Mouse (Mus musculus) lung, adult 2 months (tissue): Measurements from ENCODE around the gene Car10. TPM values are rescaled to one million over a fixed set of nuclear protein-coding genes. Genes with fewer than 3 reads are reported as not detected.

ENCODE experiments used
- DNase-seq: peaks from one replicate; pipeline ENCODE4 v3.0.0; 2022
- H3K4me1 ChIP-seq: fragments of 200-500 bp; 2 replicates; pipeline ENCODE4 v1.6.1; 2011; ENCODE audit warnings: low read length; ENCODE audit not compliant: control insufficient read depth, insufficient read depth
- H3K4me3 ChIP-seq: fragments of 200-500 bp; replicated peaks from 2 replicates; pipeline ENCODE3; 2011; ENCODE audit warnings: low read depth, mild to moderate bottlenecking, control low read depth, low read length; ENCODE audit errors: extremely low read depth
- CTCF ChIP-seq: fragments of 200-500 bp; IDR thresholded peaks from 2 replicates; pipeline ENCODE4 v1.5.1; 2011; ENCODE audit warnings: mild to moderate bottlenecking, low read length, control low read depth; ENCODE audit not compliant: insufficient read depth
- POLR2A ChIP-seq: fragments of 200-500 bp; IDR thresholded peaks from 2 replicates; pipeline ENCODE4 v1.6.1; 2011; ENCODE audit warnings: low read depth, mild to moderate bottlenecking, control low read depth, low read length, borderline replicate concordance; ENCODE audit errors: extremely low read depth
- WGBS: fragments of 180-500 bp; shearing (Covaris S2); methylation state at CpG from one replicate; pipeline ENCODE4 v1.1.7; 2018; 5-methylcytosine and 5-hydroxymethylcytosine counted together
- polyA plus RNA-seq: library from polyadenylated mRNA; depleted of rRNA; stranded (reverse); fragments of >200 nt; gene quantifications from 2 replicates; pipeline ENCODE4 v1.2.3, GENCODE M21; 2012

The Car10 gene
- polyA plus RNA-seq, 1 experiment, result not detected

- DNase-seq, result no peak
- no peak for TF ChIP-seq POLR2A
- TF ChIP-seq CTCF, result no peak
- no peaks in the 10 kb centered on the region for H3K4me1 ChIP-seq
- 71% methylated on average over 4 of the region's 4 CpGs for WGBS
- H3K4me3 ChIP-seq, result no peak overlapping the region
These were observed 490.0 kb downstream of the Car10 start for GRCm38 (mm10) chr11:93587788-93588187.

GRCm38 (mm10) chr11:93590652-93591051 is 492.8 kb downstream of the Car10 start:
- DNase-seq, result no peak
- WGBS, result 72% methylated on average over 3 of the region's 3 CpGs
- TF ChIP-seq CTCF (no peak), POLR2A (no peak)
- Histone ChIP-seq H3K4me1 (no peaks in the 10 kb centered on the region), H3K4me3 (no peak overlapping the region)

- TF ChIP-seq POLR2A (no peak), CTCF (no peak)
- 14% methylated on average over 2 of the region's 2 CpGs for WGBS
- Histone ChIP-seq H3K4me3 (no peak overlapping the region), H3K4me1 (no peaks in the 10 kb centered on the region)
- DNase-seq, result no peak
These were observed 496.2 kb downstream of the Car10 start for GRCm38 (mm10) chr11:93594033-93594432.

- WGBS, result 62% methylated on average over 4 of the region's 4 CpGs
- no peak for TF ChIP-seq POLR2A
- no peak for TF ChIP-seq CTCF
These were observed 500.3 kb downstream of the Car10 start for GRCm38 (mm10) chr11:93598175-93598574.

GRCm38 (mm10) chr11:93599755-93600154 is 501.9 kb downstream of the Car10 start:
- 82% methylated on average over 3 of the region's 3 CpGs for whole genome bisulfite sequencing
- TF ChIP-seq POLR2A (no peak), CTCF (no peak)
- no peak for DNase-seq

More at GRCm38 (mm10) chr11:93598175-93598574, 500.3 kb downstream of the Car10 start:
- Histone ChIP-seq H3K4me3 (no peak overlapping the region), H3K4me1 (no peaks in the 10 kb centered on the region)
- no peak for DNase-seq

GRCm38 (mm10) chr11:93603575-93603974 is 505.7 kb downstream of the Car10 start:
- DNase-seq, result no peak
- TF ChIP-seq POLR2A (no peak), CTCF (no peak)
- Histone ChIP-seq H3K4me3 (no peak overlapping the region), H3K4me1 (no peaks in the 10 kb centered on the region)
- 77% methylated on average over 1 of the region's 1 CpGs for WGBS

More at GRCm38 (mm10) chr11:93599755-93600154, 501.9 kb downstream of the Car10 start:
- Histone ChIP-seq H3K4me3 (no peak overlapping the region), H3K4me1 (no peaks in the 10 kb centered on the region)

- Histone ChIP-seq H3K4me1 (no peaks in the 10 kb centered on the region), H3K4me3 (no peak overlapping the region)
- no peak for TF ChIP-seq POLR2A
- TF ChIP-seq CTCF, result no peak
- 85% methylated on average over 1 of the region's 1 CpGs for WGBS
- DNase-seq, result no peak
These were observed 509.3 kb downstream of the Car10 start for GRCm38 (mm10) chr11:93607111-93607510.

GRCm38 (mm10) chr11:93608716-93609115 is 510.9 kb downstream of the Car10 start:
- TF ChIP-seq POLR2A (no peak), CTCF (no peak)
- Histone ChIP-seq H3K4me1 (no peaks in the 10 kb centered on the region), H3K4me3 (no peak overlapping the region)
- WGBS, result 65% methylated on average over 7 of the region's 7 CpGs
- DNase-seq, result no peak

GRCm38 (mm10) chr11:93612071-93612470 is 514.2 kb downstream of the Car10 start:
- WGBS, result 81% methylated on average over 4 of the region's 4 CpGs
- TF ChIP-seq CTCF, result no peak
- TF ChIP-seq POLR2A, result no peak
- Histone ChIP-seq H3K4me1 (no peaks in the 10 kb centered on the region), H3K4me3 (no peak overlapping the region)
- DNase-seq, result no peak

GRCm38 (mm10) chr11:93614851-93615250 is 517.0 kb downstream of the Car10 start:
- H3K4me3 ChIP-seq, result no peak overlapping the region
- H3K4me1 ChIP-seq, result no peaks in the 10 kb centered on the region
- no peak for TF ChIP-seq POLR2A
- TF ChIP-seq CTCF, result no peak
- no peak for DNase-seq
